Mouse (Mus musculus): ENCODE results near the gene Tti1.

GRCm38 (mm10) chr2:158017330-158017729 is 10.9 kb downstream of the Tti1 start:
- TF ChIP-seq EP300 (IDR thresholded peaks at IDR 0.05) (no peak), CTCF (IDR thresholded peaks at IDR 0.05) (no peak)

Measured in lung, postnatal 0 days (tissue).